Mouse (Mus musculus) midbrain, embryonic 12.5 days (tissue): ENCODE results near the gene 1500011B03Rik. TPM values are rescaled to one million over a fixed set of nuclear protein-coding genes. Genes with fewer than 3 reads are reported as not detected.

Source experiments
- ATAC-seq: fragments of 200-750 bp; cut with Nextera tagmentation; 2 replicates; pipeline ENCODE4 v1.8.0; 2017; ENCODE audit warnings: low read depth, moderate TSS enrichment, moderate library complexity; ENCODE audit not compliant: low FRiP score
- H3K27ac ChIP-seq: fragments of 300-500 bp; sonication (generic); replicated peaks from 2 replicates; pipeline ENCODE4 v1.5.1; 2016; ENCODE audit warnings: mild to moderate bottlenecking
- H3K27me3 ChIP-seq: fragments of 300-500 bp; sonication (generic); 2 replicates; pipeline ENCODE4 v1.6.1; 2016; ENCODE audit warnings: mild to moderate bottlenecking
- H3K36me3 ChIP-seq: fragments of 300-500 bp; sonication (generic); 2 replicates; pipeline ENCODE4 v1.6.1; 2016
- H3K4me1 ChIP-seq: fragments of 300-500 bp; sonication (generic); 2 replicates; pipeline ENCODE4 v1.6.1; 2016
- H3K4me2 ChIP-seq: fragments of 300-500 bp; sonication (generic); replicated peaks from 2 replicates; pipeline ENCODE4 v1.6.1; 2016; ENCODE audit warnings: mild to moderate bottlenecking, moderate library complexity
- H3K4me3 ChIP-seq: fragments of 300-500 bp; sonication (generic); 2 replicates; pipeline ENCODE4 v1.5.1; 2016; ENCODE audit warnings: mild to moderate bottlenecking
- H3K9ac ChIP-seq: fragments of 300-500 bp; sonication (generic); replicated peaks from 2 replicates; pipeline ENCODE4 v1.6.1; 2016; ENCODE audit warnings: mild to moderate bottlenecking, moderate library complexity
- H3K9me3 ChIP-seq: fragments of 300-500 bp; sonication (generic); 2 replicates; pipeline ENCODE4 v1.6.1; 2016; ENCODE audit warnings: mild to moderate bottlenecking
- WGBS: fragments of 180-500 bp; shearing (Covaris S2); methylation state at CpG from one replicate; pipeline ENCODE4 v1.1.7; 2016; 5-methylcytosine and 5-hydroxymethylcytosine counted together
- polyA plus RNA-seq: library from polyadenylated mRNA; unstranded; fragments of >200 nt; fragmentation: Nextera tagmentation; extraction: Ambion mirVana; gene quantifications from 2 replicates; pipeline ENCODE4 v1.2.1, GENCODE M21; 2016

Gene 1500011B03Rik
- polyA plus RNA-seq, 1 experiment from 2014 or later, result 167 TPM

- Histone ChIP-seq H3K36me3 (peaks cover 68% of the 10 kb centered on the region), H3K9ac (no peak overlapping the region)
- 43% methylated on average over 8 of the region's 8 CpGs for WGBS
Measured at GRCm38 (mm10) chr5:114807468-114807867, 15.8 kb downstream of the 1500011B03Rik start.

GRCm38 (mm10) chr5:114807063-114807462 lies 16.2 kb downstream of the 1500011B03Rik start:
- Histone ChIP-seq H3K9ac (no peak overlapping the region), H3K4me3 (no peak overlapping the region), H3K27ac (no peak overlapping the region; the same call in 1 of the 2 replicates), H3K36me3 (peaks cover 72% of the 10 kb centered on the region), H3K4me1 (peaks cover 13% of the 10 kb centered on the region), H3K27me3 (no peaks in the 10 kb centered on the region), H3K9me3 (no peaks in the 10 kb centered on the region), H3K4me2 (no peak overlapping the region)
- WGBS, result 58% methylated on average over 9 of the region's 9 CpGs
- ATAC-seq, result no peak

More at GRCm38 (mm10) chr5:114807468-114807867, 15.8 kb downstream of the 1500011B03Rik start:
- no peak overlapping the region; the same call in 1 of the 2 replicates for H3K27ac ChIP-seq
- no peak overlapping the region for H3K4me2 ChIP-seq
- H3K9me3 ChIP-seq, result no peaks in the 10 kb centered on the region
- ATAC-seq, result no peak
- no peak overlapping the region for H3K4me3 ChIP-seq
- H3K4me1 ChIP-seq, result peaks cover 18% of the 10 kb centered on the region
- H3K27me3 ChIP-seq, result no peaks in the 10 kb centered on the region

- no peak overlapping the region for H3K4me2 ChIP-seq
- H3K36me3 ChIP-seq, result peaks cover 76% of the 10 kb centered on the region
- H3K9me3 ChIP-seq, result no peaks in the 10 kb centered on the region
- no peak for ATAC-seq
- H3K27me3 ChIP-seq, result no peaks in the 10 kb centered on the region
- H3K4me1 ChIP-seq, result peaks cover 12% of the 10 kb centered on the region
- H3K27ac ChIP-seq, result no peak overlapping the region
- H3K4me3 ChIP-seq, result no peak overlapping the region
- WGBS, result 86% methylated on average over 8 of the region's 8 CpGs
- no peak overlapping the region for H3K9ac ChIP-seq
Measured at GRCm38 (mm10) chr5:114806636-114807035, 16.6 kb downstream of the 1500011B03Rik start.

GRCm38 (mm10) chr5:114805436-114806350 lies 17.6 kb downstream of the 1500011B03Rik start:
- Histone ChIP-seq H3K4me3 (no peak overlapping the region), H3K9ac (no peak overlapping the region), H3K4me1 (peaks cover 15% of the 10 kb centered on the region), H3K27ac (no peak overlapping the region), H3K9me3 (no peaks in the 10 kb centered on the region), H3K4me2 (no peak overlapping the region), H3K36me3 (peaks cover 78% of the 10 kb centered on the region), H3K27me3 (no peaks in the 10 kb centered on the region)
- WGBS, result 83% methylated on average over 15 of the region's 15 CpGs
- ATAC-seq, result no peak

DNA sequence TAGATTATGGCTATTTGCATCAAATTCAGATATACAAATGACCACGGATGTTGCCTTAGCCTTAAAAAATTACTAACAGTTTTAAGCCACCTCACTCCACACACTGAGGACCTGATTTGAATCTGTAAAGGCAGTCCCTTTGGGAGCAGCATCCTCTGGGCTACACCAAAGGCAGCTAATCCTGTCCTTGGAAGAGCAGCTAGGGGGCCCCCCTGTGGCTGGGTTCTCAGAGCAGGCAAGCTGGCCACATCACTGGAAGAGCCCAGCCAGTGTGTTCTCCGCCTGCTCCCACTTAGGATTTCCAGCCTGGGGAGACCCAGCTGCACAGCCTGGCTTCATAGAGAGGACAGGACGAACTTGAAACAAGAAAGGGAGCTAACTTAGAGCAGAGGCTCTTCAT lies 18.3 kb downstream of the 1500011B03Rik start:
- WGBS, result 29% methylated on average over 3 of the region's 3 CpGs

DNA sequence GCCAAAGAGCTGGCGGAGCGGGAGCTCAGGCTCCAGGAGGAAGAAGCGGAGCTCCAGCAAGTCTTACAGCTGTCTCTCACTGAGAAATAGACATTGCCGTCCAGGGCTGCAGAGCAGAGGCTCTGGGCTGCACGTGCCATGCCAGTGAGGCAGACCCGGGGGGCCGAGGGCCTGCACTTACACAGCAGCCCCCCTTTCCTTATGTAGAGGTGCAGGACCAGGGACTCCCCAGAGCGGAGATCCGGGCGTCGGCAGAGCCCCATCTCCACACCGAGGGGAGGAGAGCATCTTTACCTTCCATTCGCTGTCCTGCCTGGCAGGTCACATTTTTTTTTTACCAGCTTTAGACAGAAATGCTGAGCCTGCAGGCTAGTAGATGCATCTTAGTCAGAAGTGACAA lies 18.9 kb downstream of the 1500011B03Rik start:
- H3K9ac ChIP-seq, result no peak overlapping the region
- H3K4me1 ChIP-seq, result peaks cover 11% of the 10 kb centered on the region
- H3K9me3 ChIP-seq, result no peaks in the 10 kb centered on the region
- H3K4me2 ChIP-seq, result no peak overlapping the region
- no peak for ATAC-seq
- H3K4me3 ChIP-seq, result no peak overlapping the region
- WGBS, result 80% methylated on average over 13 of the region's 13 CpGs
- no peaks in the 10 kb centered on the region for H3K27me3 ChIP-seq
- H3K27ac ChIP-seq, result peak overlapping the region; percentile 49
- H3K36me3 ChIP-seq, result peaks cover 76% of the 10 kb centered on the region

More for the DNA sequence above, 18.3 kb downstream of the 1500011B03Rik start:
- Histone ChIP-seq H3K4me2 (no peak overlapping the region), H3K27me3 (no peaks in the 10 kb centered on the region), H3K4me3 (no peak overlapping the region), H3K4me1 (peaks cover 15% of the 10 kb centered on the region), H3K9ac (no peak overlapping the region), H3K9me3 (no peaks in the 10 kb centered on the region), H3K36me3 (peaks cover 74% of the 10 kb centered on the region), H3K27ac (peak overlapping the region; percentile 49; the same call in 1 of the 2 replicates)
- ATAC-seq, result no peak; the same call in 1 of the 2 replicates

DNA sequence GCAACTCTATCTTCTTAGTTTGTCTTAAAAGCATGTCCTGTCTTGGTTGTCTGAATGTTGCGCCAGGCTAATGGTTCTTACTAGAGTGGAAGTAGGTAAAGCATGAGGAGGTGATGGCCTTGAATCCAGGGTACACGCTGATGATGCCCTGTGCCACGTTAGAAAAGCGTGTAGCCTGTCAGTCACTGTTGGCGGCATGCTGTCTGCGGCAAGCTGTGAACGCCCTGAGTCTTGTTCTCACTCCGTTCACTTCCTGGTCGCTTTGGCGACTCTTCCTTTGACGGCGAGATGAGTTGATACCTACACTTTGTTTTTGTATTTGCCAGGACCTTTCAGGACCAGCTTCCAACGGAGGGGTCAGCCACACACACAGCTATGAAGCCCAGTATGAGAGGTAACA lies 20.0 kb downstream of the 1500011B03Rik start:
- H3K36me3 ChIP-seq, result peaks cover 76% of the 10 kb centered on the region
- WGBS, result 96% methylated on average over 13 of the region's 13 CpGs
- no peak overlapping the region for H3K4me3 ChIP-seq
- H3K4me2 ChIP-seq, result no peak overlapping the region
- peaks cover 10% of the 10 kb centered on the region for H3K4me1 ChIP-seq
- ATAC-seq, result no peak
- H3K27ac ChIP-seq, result no peak overlapping the region
- no peak overlapping the region for H3K9ac ChIP-seq
- H3K27me3 ChIP-seq, result no peaks in the 10 kb centered on the region
- no peaks in the 10 kb centered on the region for H3K9me3 ChIP-seq

GRCm38 (mm10) chr5:114801841-114802240 lies 21.4 kb downstream of the 1500011B03Rik start:
- H3K9ac ChIP-seq, result no peak overlapping the region
- H3K36me3 ChIP-seq, result peaks cover 64% of the 10 kb centered on the region
- H3K27ac ChIP-seq, result peak overlapping the region; percentile 42; the same call in 1 of the 2 replicates
- peaks cover 7% of the 10 kb centered on the region for H3K4me1 ChIP-seq
- ATAC-seq, result no peak
- WGBS, result 82% methylated on average over 6 of the region's 6 CpGs
- H3K27me3 ChIP-seq, result no peaks in the 10 kb centered on the region
- no peak overlapping the region for H3K4me3 ChIP-seq
- H3K9me3 ChIP-seq, result no peaks in the 10 kb centered on the region
- no peak overlapping the region for H3K4me2 ChIP-seq

GRCm38 (mm10) chr5:114801049-114801448 lies 22.2 kb downstream of the 1500011B03Rik start:
- ATAC-seq, result no peak
- Histone ChIP-seq H3K27ac (no peak overlapping the region), H3K4me3 (no peak overlapping the region), H3K9ac (no peak overlapping the region), H3K36me3 (peaks cover 56% of the 10 kb centered on the region), H3K27me3 (no peaks in the 10 kb centered on the region), H3K4me1 (peaks cover 15% of the 10 kb centered on the region), H3K4me2 (no peak overlapping the region), H3K9me3 (no peaks in the 10 kb centered on the region)
- WGBS, result 21% methylated on average over 8 of the region's 8 CpGs

DNA sequence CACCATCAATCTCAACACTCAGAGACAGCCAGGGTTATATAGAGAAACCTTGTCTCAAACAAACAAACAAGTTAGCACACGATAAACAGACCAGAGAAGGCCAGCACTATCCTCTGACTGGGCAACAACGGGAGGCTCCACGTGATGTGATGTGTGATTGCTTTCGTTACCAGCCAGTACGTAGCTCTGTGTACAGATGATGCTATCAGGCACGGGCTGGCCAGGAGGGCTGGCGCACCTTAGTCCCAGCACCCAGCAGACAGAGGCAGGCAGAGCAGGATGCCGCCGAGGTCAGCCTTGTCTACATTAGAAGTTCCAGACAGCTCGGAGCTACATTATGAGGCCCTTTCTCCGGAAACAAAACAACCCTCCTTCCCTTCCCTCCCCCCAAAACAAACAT lies 23.4 kb downstream of the 1500011B03Rik start:
- Histone ChIP-seq H3K4me1 (peaks cover 25% of the 10 kb centered on the region), H3K36me3 (peaks cover 53% of the 10 kb centered on the region), H3K9ac (no peak overlapping the region), H3K4me2 (no peak overlapping the region), H3K4me3 (no peak overlapping the region), H3K27me3 (no peaks in the 10 kb centered on the region), H3K9me3 (no peaks in the 10 kb centered on the region), H3K27ac (no peak overlapping the region)
- ATAC-seq, result no peak
- 90% methylated on average over 11 of the region's 11 CpGs for WGBS

DNA sequence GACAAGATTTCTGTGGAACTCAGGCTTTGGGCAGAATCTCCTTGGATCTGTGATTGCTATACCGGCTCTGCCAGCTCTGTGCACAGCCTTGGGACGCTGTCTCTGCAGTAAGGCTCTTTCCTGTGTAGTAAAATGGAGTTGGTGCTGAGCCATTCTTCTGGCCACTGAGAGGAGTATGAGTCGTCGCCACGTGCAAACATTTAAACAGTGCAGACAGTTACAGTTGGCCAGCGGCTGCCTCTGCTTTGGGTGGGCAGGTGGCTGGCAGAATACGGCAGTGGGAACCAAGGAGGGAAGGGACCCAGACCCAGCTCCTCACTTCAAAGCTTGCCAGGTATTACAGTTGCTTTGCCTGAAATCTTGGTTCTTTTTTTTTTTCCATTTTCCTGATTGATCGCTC lies 26.0 kb downstream of the 1500011B03Rik start:
- ATAC-seq, result no peak
- H3K27me3 ChIP-seq, result no peaks in the 10 kb centered on the region
- no peak overlapping the region for H3K4me3 ChIP-seq
- H3K27ac ChIP-seq, result no peak overlapping the region
- WGBS, result 82% methylated on average over 8 of the region's 8 CpGs
- peaks cover 29% of the 10 kb centered on the region for H3K4me1 ChIP-seq
- H3K36me3 ChIP-seq, result peaks cover 46% of the 10 kb centered on the region
- no peaks in the 10 kb centered on the region for H3K9me3 ChIP-seq
- no peak overlapping the region for H3K4me2 ChIP-seq
- H3K9ac ChIP-seq, result no peak overlapping the region

- peaks cover 27% of the 10 kb centered on the region for H3K4me1 ChIP-seq
- peaks cover 46% of the 10 kb centered on the region for H3K36me3 ChIP-seq
- H3K9me3 ChIP-seq, result no peaks in the 10 kb centered on the region
- WGBS, result 4% methylated on average over 40 of the region's 40 CpGs
- ATAC-seq, result peak; percentile 65
- H3K4me3 ChIP-seq, result peak overlapping the region; percentile 39
- H3K27ac ChIP-seq, result peak overlapping the region; percentile 59
- H3K4me2 ChIP-seq, result peak overlapping the region; percentile 61
- peak overlapping the region; percentile 50 for H3K9ac ChIP-seq
- H3K27me3 ChIP-seq, result no peaks in the 10 kb centered on the region
Measured at GRCm38 (mm10) chr5:114796299-114797012, 26.8 kb downstream of the 1500011B03Rik start.
